Mouse (Mus musculus): ENCODE measurements at regions not wholly inside any gene's neighbourhood (a gene's known extent, or its start where the extent isn't known, plus 50 kb on each side); places are given as distances from the start of the nearest gene placed in this dataset.
A peak's percentile ranks its signal among the peaks of the same experiment; 100 is the strongest.
"Not testable (repeated sequence)": the region's sequence is repeated elsewhere in the genome, so short reads cannot be mapped to it uniquely, and the experiment has no call there.

DNA sequence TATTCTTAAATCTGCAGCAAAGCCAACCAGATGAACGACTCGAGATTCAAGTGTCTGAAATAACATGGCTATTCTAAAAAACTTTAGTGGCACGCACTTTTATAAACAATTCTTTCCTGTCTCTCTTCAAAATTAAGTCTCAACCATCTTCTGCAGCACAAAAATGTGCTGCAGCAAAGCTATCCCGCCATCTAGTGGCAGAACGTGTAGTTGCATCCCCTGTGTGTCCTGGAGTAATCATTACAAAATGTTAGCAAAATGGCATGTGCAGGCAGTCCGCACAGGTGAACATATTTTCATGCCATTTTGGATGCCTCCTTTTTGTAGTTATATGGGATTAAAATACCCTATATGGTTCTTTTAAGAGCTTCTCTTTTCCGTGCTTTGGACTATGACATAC, 293.1 kb upstream of the Slc7a14 start:
- DNase-seq (ENCODE audit: low spot score) = peak; percentile 90
- H3K27ac ChIP-seq (ENCODE audit: low read depth, low read length) = no peak overlapping the region
- H3K4me1 ChIP-seq (ENCODE audit: control insufficient read depth, insufficient read depth, low read length) = no peaks in the 10 kb centered on the region
- no peaks in the 10 kb centered on the region for H3K27me3 ChIP-seq (replicated peaks; ENCODE audit: control insufficient read depth, insufficient read depth, low read length)
- H3K36me3 ChIP-seq (ENCODE audit: control insufficient read depth, insufficient read depth, low read length) = no peaks in the 10 kb centered on the region
- H3K4me3 ChIP-seq (ENCODE audit: low read depth, low read length) = no peak overlapping the region
- ATAC-seq = peak; percentile 42
- H3K4me2 ChIP-seq (ENCODE audit: low read length) = no peak overlapping the region
- H3K9me3 ChIP-seq (replicated peaks; ENCODE audit: control insufficient read depth, low read length) = no peaks in the 10 kb centered on the region
- WGBS = 21% methylated on average over 7 of the region's 7 CpGs
- no peak overlapping the region for H3K9ac ChIP-seq (ENCODE audit: low read length)

DNA sequence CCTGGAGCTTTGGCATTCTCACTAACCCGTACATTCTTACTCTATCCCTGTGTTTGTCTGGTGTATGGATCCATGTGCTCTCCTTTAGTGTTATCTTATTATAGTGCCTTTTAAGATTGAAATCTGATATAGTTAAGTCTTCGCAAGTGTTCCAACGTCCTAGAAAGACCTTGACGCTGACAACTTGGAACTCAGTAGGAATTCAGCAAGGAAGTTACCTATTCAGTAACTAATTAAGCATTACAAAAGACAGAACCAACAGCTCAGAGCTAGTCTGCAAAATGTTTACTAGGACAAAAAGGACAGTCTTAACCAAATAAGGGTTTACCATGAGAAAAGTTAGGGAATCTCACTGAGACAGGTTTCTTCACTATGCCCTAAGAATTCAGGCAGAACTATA, 286.4 kb upstream of the Slc7a14 start:
- H3K4me3 ChIP-seq (ENCODE audit: low read depth, low read length); H3K27ac ChIP-seq (ENCODE audit: low read depth, low read length); H3K9ac ChIP-seq (ENCODE audit: low read length); H3K4me2 ChIP-seq (ENCODE audit: low read length); H3K4me1 ChIP-seq (ENCODE audit: control insufficient read depth, insufficient read depth, low read length); H3K36me3 ChIP-seq (ENCODE audit: control insufficient read depth, insufficient read depth, low read length); H3K27me3 ChIP-seq (replicated peaks; ENCODE audit: control insufficient read depth, insufficient read depth, low read length); H3K9me3 ChIP-seq (replicated peaks; ENCODE audit: control insufficient read depth, low read length); ATAC-seq; DNase-seq (ENCODE audit: low spot score): not testable (repeated sequence)
- WGBS = 57% methylated on average over 4 of the region's 4 CpGs

DNA sequence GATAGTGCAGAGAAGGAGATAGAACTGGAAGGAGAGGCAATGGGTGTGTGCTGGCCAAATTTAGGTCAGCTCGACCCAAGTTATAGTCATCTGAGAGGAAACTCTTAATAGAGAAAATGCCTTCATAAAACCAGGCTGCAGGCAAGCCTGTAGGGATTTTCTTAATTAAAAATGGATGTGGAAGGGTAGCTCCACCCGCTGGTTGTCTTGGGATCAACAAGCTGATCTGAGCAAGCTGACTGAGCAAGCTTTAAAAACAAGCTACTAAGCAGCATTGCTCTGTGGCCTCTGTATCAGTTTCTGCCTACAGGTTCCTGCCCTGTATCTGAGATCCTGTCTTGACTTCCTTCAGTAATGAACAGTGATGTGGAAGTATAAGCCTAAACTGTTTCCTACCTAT, 275.8 kb upstream of the Slc7a14 start:
- DNase-seq (ENCODE audit: low spot score) (peak; percentile 3), ATAC-seq (no peak)
- no peak overlapping the region for H3K27ac ChIP-seq (ENCODE audit: low read depth, low read length)
- no peak overlapping the region for H3K4me3 ChIP-seq (ENCODE audit: low read depth, low read length)
- H3K36me3 ChIP-seq (ENCODE audit: control insufficient read depth, insufficient read depth, low read length) = no peaks in the 10 kb centered on the region
- H3K4me1 ChIP-seq (ENCODE audit: control insufficient read depth, insufficient read depth, low read length) = no peaks in the 10 kb centered on the region
- H3K9me3 ChIP-seq (replicated peaks; ENCODE audit: control insufficient read depth, low read length) = no peaks in the 10 kb centered on the region
- no peak overlapping the region for H3K9ac ChIP-seq (ENCODE audit: low read length)
- WGBS = 62% methylated on average over 2 of the region's 2 CpGs
- H3K4me2 ChIP-seq (ENCODE audit: low read length) = no peak overlapping the region
- no peaks in the 10 kb centered on the region for H3K27me3 ChIP-seq (replicated peaks; ENCODE audit: control insufficient read depth, insufficient read depth, low read length)

DNA sequence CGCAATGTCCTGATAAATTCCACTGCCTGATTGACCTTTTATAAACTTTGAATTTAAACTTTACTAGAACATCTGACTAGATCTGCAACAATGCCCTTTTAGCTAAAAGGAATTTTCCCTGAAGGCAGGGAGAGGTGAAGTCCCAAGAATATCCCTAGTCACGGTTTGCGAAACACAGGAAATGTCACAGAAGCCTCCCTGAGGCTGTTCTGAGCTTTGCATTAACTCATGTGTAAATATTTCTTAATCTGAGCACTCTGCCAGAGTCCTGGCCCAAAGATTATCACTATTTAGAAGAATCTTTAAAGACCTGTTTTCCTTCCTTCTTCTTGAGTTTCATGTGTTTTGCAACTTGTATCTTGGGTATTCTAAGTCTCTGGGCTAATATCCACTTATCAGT, 263.7 kb upstream of the Slc7a14 start:
- no peaks in the 10 kb centered on the region for H3K36me3 ChIP-seq (ENCODE audit: control insufficient read depth, insufficient read depth, low read length)
- H3K27ac ChIP-seq (ENCODE audit: low read depth, low read length) = no peak overlapping the region
- no peak overlapping the region for H3K4me2 ChIP-seq (ENCODE audit: low read length)
- ATAC-seq (no peak), DNase-seq (ENCODE audit: low spot score) (no peak)
- no peak overlapping the region for H3K9ac ChIP-seq (ENCODE audit: low read length)
- H3K27me3 ChIP-seq (replicated peaks; ENCODE audit: control insufficient read depth, insufficient read depth, low read length) = no peaks in the 10 kb centered on the region
- H3K9me3 ChIP-seq (replicated peaks; ENCODE audit: control insufficient read depth, low read length) = peaks cover 9% of the 10 kb centered on the region
- no peak overlapping the region for H3K4me3 ChIP-seq (ENCODE audit: low read depth, low read length)
- WGBS = 94% methylated on average over 3 of the region's 3 CpGs
- H3K4me1 ChIP-seq (ENCODE audit: control insufficient read depth, insufficient read depth, low read length) = no peaks in the 10 kb centered on the region
